Mouse (Mus musculus) C2C12 (cell line): ENCODE data around the gene Ccdc149. TPM values are rescaled to one million over a fixed set of nuclear protein-coding genes. Genes with fewer than 3 reads are reported as not detected.

Source experiments
- H3K27me3 ChIP-seq: one replicate; pipeline ENCODE4 v1.6.1; 2011; ENCODE audit not compliant: control insufficient read depth, insufficient read depth, insufficient read length
- H3K36me3 ChIP-seq: one replicate; pipeline ENCODE4 v1.6.1; 2011; ENCODE audit not compliant: control insufficient read depth, insufficient read depth
- H3K4me3 ChIP-seq: one replicate; pipeline ENCODE4 v1.5.1; 2011; ENCODE audit warnings: mild to moderate bottlenecking, control low read depth; ENCODE audit not compliant: poor library complexity, insufficient read depth, severe bottlenecking
- H3K79me2 ChIP-seq: one replicate; pipeline ENCODE4 v1.6.1; 2011; ENCODE audit not compliant: control insufficient read depth, insufficient read depth
- H3K79me3 ChIP-seq: one replicate; pipeline ENCODE4 v1.6.1; 2011; ENCODE audit warnings: low read depth, control low read depth
- H3ac ChIP-seq: one replicate; pipeline ENCODE3; 2011; ENCODE audit warnings: low read depth; ENCODE audit not compliant: control insufficient read depth, insufficient read length
- CEBPB ChIP-seq: IDR thresholded peaks from one replicate; pipeline ENCODE4 v1.6.1; 2011; ENCODE audit warnings: low read depth, mild to moderate bottlenecking, control low read depth, moderate library complexity
- CTCF ChIP-seq: IDR thresholded peaks from one replicate; pipeline ENCODE4 v1.5.1; 2011; ENCODE audit not compliant: control insufficient read depth, insufficient read depth, insufficient read length
- FOSL1 ChIP-seq: IDR thresholded peaks from one replicate; pipeline ENCODE4 v1.8.0; 2011; ENCODE audit warnings: mild to moderate bottlenecking, low read length; ENCODE audit not compliant: poor library complexity, insufficient read depth, severe bottlenecking
- MAX ChIP-seq: IDR thresholded peaks from one replicate; pipeline ENCODE4 v1.6.1; 2011; ENCODE audit warnings: mild to moderate bottlenecking, control low read depth
- MYOD1 ChIP-seq: IDR thresholded peaks from one replicate; pipeline ENCODE4 v1.6.1; 2011; ENCODE audit warnings: low read depth; ENCODE audit not compliant: control insufficient read depth, insufficient read length
- MYOG ChIP-seq: IDR thresholded peaks from one replicate; pipeline ENCODE4 v1.6.1; 2011; ENCODE audit not compliant: control insufficient read depth, insufficient read length; ENCODE audit errors: extremely low read depth
- USF1 ChIP-seq: IDR thresholded peaks from one replicate; pipeline ENCODE4 v1.6.1; 2011; ENCODE audit warnings: low read depth, mild to moderate bottlenecking, control low read depth, moderate library complexity
- polyA plus RNA-seq: library from polyadenylated mRNA; unstranded; fragments of >200 nt; fragmentation: generic; extraction: Trizol; gene quantifications from one replicate; pipeline ENCODE4 v1.2.1, GENCODE M21; 2012; ENCODE audit warnings: missing spikeins

Ccdc149 gene
- polyA plus RNA-seq, 1 experiment, result 0.01 TPM

DNA sequence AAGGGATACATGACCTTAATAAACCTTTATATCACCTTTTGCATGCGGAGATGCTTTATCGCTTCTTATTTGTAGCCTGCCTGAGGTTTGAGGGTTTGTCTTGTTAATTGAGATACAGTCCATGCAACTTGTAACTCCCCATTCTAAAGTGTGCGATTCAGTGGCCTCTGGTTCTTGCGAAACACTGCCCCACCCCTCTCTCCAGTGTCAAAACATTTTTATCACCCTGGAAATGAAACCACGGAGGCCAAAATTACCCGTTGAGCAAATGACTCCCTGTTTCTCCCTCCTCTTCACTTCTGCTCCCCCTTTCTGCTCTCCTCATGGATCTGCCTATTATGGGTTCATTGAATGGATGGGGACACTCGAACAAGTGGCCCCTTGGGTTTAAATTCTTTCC lies 115.7 kb downstream of the Ccdc149 start:
- H3K27me3 ChIP-seq, result no peaks in the 10 kb centered on the region
- no peaks in the 10 kb centered on the region for H3K79me2 ChIP-seq
- no peak overlapping the region for H3K4me3 ChIP-seq
- H3ac ChIP-seq, result no peak overlapping the region
- no peaks in the 10 kb centered on the region for H3K36me3 ChIP-seq
- peak; percentile 93 for TF ChIP-seq CEBPB
- no peak for TF ChIP-seq MAX
- H3K79me3 ChIP-seq, result no peaks in the 10 kb centered on the region

GRCm38 (mm10) chr5:52354441-52354840 lies 116.9 kb downstream of the Ccdc149 start:
- no peaks in the 10 kb centered on the region for H3K79me2 ChIP-seq
- no peaks in the 10 kb centered on the region for H3K36me3 ChIP-seq
- H3K27me3 ChIP-seq, result no peaks in the 10 kb centered on the region
- TF ChIP-seq CEBPB (no peak), USF1 (no peak), CTCF (no peak), MYOG (no peak), MAX (no peak), MYOD1 (no peak), FOSL1 (no peak)
- no peak overlapping the region for H3ac ChIP-seq
- no peak overlapping the region for H3K4me3 ChIP-seq
- H3K79me3 ChIP-seq, result no peaks in the 10 kb centered on the region

- no peak overlapping the region for H3K4me3 ChIP-seq
- TF ChIP-seq FOSL1 (no peak), USF1 (no peak), MYOD1 (no peak), CEBPB (no peak)
- H3K36me3 ChIP-seq, result no peaks in the 10 kb centered on the region
- H3ac ChIP-seq, result no peak overlapping the region
- no peaks in the 10 kb centered on the region for H3K79me3 ChIP-seq
- no peaks in the 10 kb centered on the region for H3K27me3 ChIP-seq
- no peaks in the 10 kb centered on the region for H3K79me2 ChIP-seq
Measured at GRCm38 (mm10) chr5:52352730-52353129, 118.6 kb downstream of the Ccdc149 start.

DNA sequence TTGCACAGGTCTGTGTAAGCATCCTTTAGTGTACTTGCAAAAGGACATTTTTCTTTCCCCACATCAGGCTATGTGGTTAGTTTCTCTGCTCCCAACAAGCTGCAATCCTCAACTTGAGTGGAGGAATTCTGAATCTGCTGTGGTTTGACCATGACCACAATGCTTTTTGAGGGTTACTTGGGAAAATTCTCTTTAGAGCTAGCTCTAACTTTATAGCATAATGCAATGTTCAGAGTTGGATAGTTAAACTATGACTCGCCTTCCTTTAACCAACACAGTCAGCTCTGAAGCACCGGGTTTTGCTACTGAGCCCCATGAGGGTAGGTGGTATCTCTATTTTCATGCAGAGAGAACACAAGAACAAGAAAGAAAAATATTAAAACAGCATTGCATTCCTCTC lies 119.8 kb downstream of the Ccdc149 start:
- Histone ChIP-seq H3K27me3 (no peaks in the 10 kb centered on the region), H3ac (no peak overlapping the region), H3K79me2 (no peaks in the 10 kb centered on the region), H3K4me3 (no peak overlapping the region), H3K79me3 (no peaks in the 10 kb centered on the region), H3K36me3 (no peaks in the 10 kb centered on the region)
- TF ChIP-seq CTCF (no peak), MYOG (no peak), FOSL1 (no peak), CEBPB (no peak), USF1 (no peak), MAX (no peak), MYOD1 (no peak)

GRCm38 (mm10) chr5:52350451-52350850 lies 120.9 kb downstream of the Ccdc149 start:
- Histone ChIP-seq H3K79me3 (no peaks in the 10 kb centered on the region), H3K4me3 (no peak overlapping the region), H3ac (no peak overlapping the region), H3K36me3 (no peaks in the 10 kb centered on the region), H3K27me3 (no peaks in the 10 kb centered on the region), H3K79me2 (no peaks in the 10 kb centered on the region)
- TF ChIP-seq FOSL1, result no peak
- no peak for TF ChIP-seq MAX
- no peak for TF ChIP-seq CEBPB
- no peak for TF ChIP-seq CTCF
- no peak for TF ChIP-seq MYOG

- no peaks in the 10 kb centered on the region for H3K79me2 ChIP-seq
- H3K4me3 ChIP-seq, result no peak overlapping the region
- no peak overlapping the region for H3ac ChIP-seq
- no peaks in the 10 kb centered on the region for H3K27me3 ChIP-seq
- no peak for TF ChIP-seq MAX
- TF ChIP-seq CEBPB, result no peak
- TF ChIP-seq FOSL1, result no peak
- no peak for TF ChIP-seq USF1
- TF ChIP-seq MYOD1, result no peak
- TF ChIP-seq CTCF, result no peak
- TF ChIP-seq MYOG, result no peak
- no peaks in the 10 kb centered on the region for H3K79me3 ChIP-seq
- no peaks in the 10 kb centered on the region for H3K36me3 ChIP-seq
Measured at GRCm38 (mm10) chr5:52346890-52347289, 124.4 kb downstream of the Ccdc149 start.
